Mouse (Mus musculus) forebrain, embryonic 15.5 days (tissue): ENCODE data around the gene Samd4. TPM values are rescaled to one million over a fixed set of nuclear protein-coding genes. Genes with fewer than 3 reads are reported as not detected.

Experiments used
- ATAC-seq: fragments of 200-750 bp; cut with Nextera tagmentation; replicated peaks from 2 replicates; pipeline ENCODE4 v1.8.0; 2017; ENCODE audit warnings: mild to moderate bottlenecking, moderate TSS enrichment, moderate library complexity
- H3K27ac ChIP-seq: fragments of 300-500 bp; sonication (generic); replicated peaks from 2 replicates; pipeline ENCODE4 v1.5.1; 2015; ENCODE audit warnings: mild to moderate bottlenecking, inconsistent platforms
- H3K27me3 ChIP-seq: fragments of 300-500 bp; sonication (generic); 2 replicates; pipeline ENCODE4 v1.6.1; 2015; ENCODE audit warnings: inconsistent platforms
- H3K36me3 ChIP-seq: fragments of 300-500 bp; sonication (generic); 2 replicates; pipeline ENCODE4 v1.6.1; 2015; ENCODE audit warnings: mild to moderate bottlenecking, inconsistent platforms
- H3K4me1 ChIP-seq: fragments of 300-500 bp; sonication (generic); 2 replicates; pipeline ENCODE4 v1.6.1; 2015; ENCODE audit warnings: inconsistent platforms
- H3K4me2 ChIP-seq: fragments of 300-500 bp; sonication (generic); replicated peaks from 2 replicates; pipeline ENCODE4 v1.6.1; 2015; ENCODE audit warnings: mild to moderate bottlenecking, inconsistent platforms
- H3K4me3 ChIP-seq: fragments of 300-500 bp; sonication (generic); 2 replicates; pipeline ENCODE4 v1.5.1; 2015; ENCODE audit warnings: mild to moderate bottlenecking, inconsistent platforms
- H3K9ac ChIP-seq: fragments of 300-500 bp; sonication (generic); replicated peaks from 2 replicates; pipeline ENCODE4 v1.6.1; 2015; ENCODE audit warnings: mild to moderate bottlenecking, inconsistent platforms
- H3K9me3 ChIP-seq: fragments of 300-500 bp; sonication (generic); 2 replicates; pipeline ENCODE4 v1.6.1; 2016; ENCODE audit warnings: inconsistent platforms
- WGBS: fragments of 180-500 bp; shearing (Covaris S2); methylation state at CpG from one replicate; pipeline ENCODE4 v1.1.7; 2015; ENCODE audit warnings: mixed read lengths; 5-methylcytosine and 5-hydroxymethylcytosine counted together
- polyA plus RNA-seq: library from polyadenylated mRNA; unstranded; fragments of >200 nt; fragmentation: Nextera tagmentation; extraction: Ambion mirVana; gene quantifications from 2 replicates; pipeline ENCODE4 v1.2.1, GENCODE M21; 2015

Gene Samd4
- polyA plus RNA-seq, 1 experiment from 2014 or later, result 4.6 TPM

DNA sequence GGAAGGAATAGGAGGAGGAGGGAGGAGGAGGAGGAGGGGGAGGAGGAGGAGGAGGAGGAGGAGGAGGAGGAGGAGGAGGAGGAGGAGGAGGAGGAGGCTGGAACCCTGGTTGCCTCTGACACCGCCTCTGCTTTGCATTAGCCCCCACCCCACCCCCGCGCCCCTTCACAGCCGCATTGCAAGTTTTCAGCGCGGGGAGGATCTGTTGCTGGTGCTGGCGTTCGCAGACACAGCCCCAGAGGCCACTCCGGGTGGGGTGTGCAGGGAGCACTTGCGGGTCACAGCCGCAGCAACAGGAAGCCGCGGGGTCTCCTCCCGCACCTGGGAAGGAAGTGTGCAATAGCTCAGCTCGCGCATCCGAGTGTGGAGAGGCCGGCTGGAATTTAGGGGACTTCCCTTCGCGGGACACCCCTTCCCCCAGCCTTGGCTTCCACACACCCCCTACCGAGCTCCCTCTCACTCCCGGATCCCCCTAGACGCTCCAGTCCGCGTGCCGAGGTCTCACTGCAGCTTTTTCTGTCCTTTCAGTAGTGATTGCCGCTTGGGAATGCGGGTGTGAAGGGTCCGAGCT is 1.3 kb downstream of the Samd4 start:
- Histone ChIP-seq H3K4me1 (peaks cover 29% of the 10 kb centered on the region), H3K9me3 (no peaks in the 10 kb centered on the region), H3K27me3 (0 out of 2 replicates have a peak, but pooled peaks cover 7% of the 10 kb centered on the region), H3K4me3 (peak overlapping the region; percentile 51), H3K9ac (peak overlapping the region; percentile 38), H3K27ac (peak overlapping the region; percentile 56), H3K36me3 (no peaks in the 10 kb centered on the region), H3K4me2 (peak overlapping the region; percentile 97)
- ATAC-seq, result peak; percentile 14
- WGBS, result 0% methylated on average over 28 of the region's 29 CpGs

DNA sequence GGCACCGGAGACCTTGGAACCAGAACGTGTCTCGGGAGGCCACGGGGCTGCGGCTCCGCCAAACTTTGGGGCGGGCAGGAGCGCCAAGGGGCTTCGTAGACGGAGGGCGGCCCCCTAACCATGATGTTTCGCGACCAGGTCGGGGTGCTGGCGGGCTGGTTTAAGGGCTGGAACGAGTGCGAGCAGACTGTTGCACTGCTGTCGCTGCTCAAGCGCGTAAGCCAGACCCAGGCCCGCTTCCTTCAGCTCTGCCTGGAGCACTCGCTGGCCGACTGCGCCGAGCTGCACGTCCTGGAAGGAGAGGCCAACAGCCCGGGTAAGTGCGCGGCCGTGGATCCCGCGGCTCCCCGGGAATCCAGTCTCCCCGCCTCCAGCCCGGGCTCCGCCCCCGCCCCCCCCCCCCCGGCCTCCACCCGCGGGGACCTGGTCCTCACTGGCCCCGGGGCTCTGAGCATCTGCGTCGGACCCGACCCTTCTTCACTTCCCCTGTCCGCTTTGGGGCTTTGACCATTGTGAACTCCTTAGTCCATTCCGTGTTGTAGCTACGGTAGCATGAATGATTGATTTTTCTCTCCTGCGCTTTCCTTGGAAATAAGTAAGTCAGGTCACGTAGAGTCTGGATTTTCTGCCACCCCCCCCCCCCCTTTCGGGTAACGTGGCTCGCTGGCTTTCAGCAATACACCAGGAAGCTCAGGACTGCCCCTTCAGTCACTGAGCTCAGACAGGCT is 2.2 kb downstream of the Samd4 start:
- H3K4me1 ChIP-seq, result peaks cover 29% of the 10 kb centered on the region
- H3K27me3 ChIP-seq, result 0 out of 2 replicates have a peak, but pooled peaks cover 3% of the 10 kb centered on the region
- WGBS, result under 1% methylated on average over 50 of the region's 52 CpGs
- no peaks in the 10 kb centered on the region for H3K9me3 ChIP-seq
- no peaks in the 10 kb centered on the region for H3K36me3 ChIP-seq
- H3K9ac ChIP-seq, result peak overlapping the region; percentile 38
- peak overlapping the region; percentile 51 for H3K4me3 ChIP-seq
- ATAC-seq, result peak; percentile 57
- peak overlapping the region; percentile 97 for H3K4me2 ChIP-seq
- H3K27ac ChIP-seq, result peak overlapping the region; percentile 56

DNA sequence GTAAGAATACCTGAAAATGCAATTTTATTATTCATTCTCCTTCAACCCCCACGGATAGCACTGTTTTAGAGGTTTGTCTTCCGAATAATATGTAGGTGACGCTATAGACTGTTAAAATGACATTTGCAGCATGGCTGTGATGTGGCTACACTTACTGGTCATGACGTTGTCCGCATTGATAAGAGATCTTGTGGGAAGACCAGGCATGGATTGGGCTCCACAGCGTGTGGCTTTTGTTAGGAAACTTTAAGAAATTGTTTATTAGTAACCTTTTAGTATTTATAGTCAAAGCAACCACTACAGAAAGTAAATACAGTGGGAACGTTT is 2.7 kb downstream of the Samd4 start:
- peak overlapping the region; percentile 38 for H3K9ac ChIP-seq
- H3K4me3 ChIP-seq, result peak overlapping the region; percentile 51
- peaks cover 29% of the 10 kb centered on the region for H3K4me1 ChIP-seq
- no peaks in the 10 kb centered on the region for H3K36me3 ChIP-seq
- ATAC-seq, result no peak
- peak overlapping the region; percentile 97 for H3K4me2 ChIP-seq
- peak overlapping the region; percentile 56 for H3K27ac ChIP-seq
- H3K9me3 ChIP-seq, result no peaks in the 10 kb centered on the region
- 0 out of 2 replicates have a peak, but pooled peaks cover 2% of the 10 kb centered on the region for H3K27me3 ChIP-seq
- WGBS, result 1% methylated on average over 7 of the region's 7 CpGs

DNA sequence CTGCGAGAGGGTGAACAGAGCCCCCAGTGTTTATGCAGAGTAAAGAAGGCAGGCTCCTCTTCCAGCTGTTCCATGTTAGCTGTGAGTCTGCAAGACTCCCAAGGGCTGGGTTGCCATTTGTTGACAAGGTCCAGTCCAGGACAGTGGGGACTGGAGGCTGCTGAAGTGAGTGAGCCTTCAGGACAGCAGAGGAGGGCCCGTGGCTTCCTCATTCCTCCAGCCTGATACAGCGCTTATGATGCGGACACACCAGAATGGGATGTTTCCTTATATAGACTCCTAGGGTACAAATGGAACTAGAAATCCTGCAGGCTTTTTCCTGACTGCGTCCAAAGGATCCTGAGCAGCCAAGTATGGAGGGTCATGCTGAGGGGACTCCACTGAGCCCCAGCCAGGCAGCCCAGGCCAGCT is 3.2 kb downstream of the Samd4 start:
- H3K36me3 ChIP-seq, result no peaks in the 10 kb centered on the region
- H3K9ac ChIP-seq, result no peak overlapping the region; the same call in 1 of the 2 replicates
- 35% methylated on average over 5 of the region's 5 CpGs for WGBS
- H3K4me1 ChIP-seq, result peaks cover 29% of the 10 kb centered on the region
- H3K4me3 ChIP-seq, result peak overlapping the region; percentile 51
- H3K9me3 ChIP-seq, result no peaks in the 10 kb centered on the region
- H3K27ac ChIP-seq, result peak overlapping the region; percentile 56
- ATAC-seq, result no peak
- 0 out of 2 replicates have a peak, but pooled peaks cover 2% of the 10 kb centered on the region for H3K27me3 ChIP-seq
- peak overlapping the region; percentile 97 for H3K4me2 ChIP-seq

DNA sequence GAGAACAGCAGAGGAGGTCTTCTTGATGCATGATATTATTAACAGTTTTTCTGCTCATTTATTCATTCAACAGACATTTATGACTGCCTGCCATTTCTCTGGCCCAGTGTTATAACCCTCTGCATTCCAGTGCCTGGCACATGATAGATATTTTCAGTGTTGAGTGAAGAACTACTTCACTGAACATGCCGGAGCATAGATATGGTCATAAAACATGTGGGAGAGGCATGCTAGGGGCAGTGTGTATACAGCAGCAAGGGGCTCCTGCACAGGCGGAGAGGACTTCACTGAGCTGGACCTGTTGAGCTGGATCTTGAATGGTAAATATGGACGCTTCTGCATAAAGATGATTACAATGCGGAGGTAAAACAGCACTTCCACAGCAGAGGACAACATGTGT is 6.4 kb downstream of the Samd4 start:
- Histone ChIP-seq H3K27ac (no peak overlapping the region), H3K9ac (no peak overlapping the region), H3K36me3 (no peaks in the 10 kb centered on the region), H3K4me3 (no peak overlapping the region), H3K27me3 (no peaks in the 10 kb centered on the region), H3K4me1 (peaks cover 12% of the 10 kb centered on the region), H3K9me3 (no peaks in the 10 kb centered on the region), H3K4me2 (no peak overlapping the region)
- ATAC-seq, result no peak
- WGBS, result 95% methylated on average over 4 of the region's 4 CpGs

DNA sequence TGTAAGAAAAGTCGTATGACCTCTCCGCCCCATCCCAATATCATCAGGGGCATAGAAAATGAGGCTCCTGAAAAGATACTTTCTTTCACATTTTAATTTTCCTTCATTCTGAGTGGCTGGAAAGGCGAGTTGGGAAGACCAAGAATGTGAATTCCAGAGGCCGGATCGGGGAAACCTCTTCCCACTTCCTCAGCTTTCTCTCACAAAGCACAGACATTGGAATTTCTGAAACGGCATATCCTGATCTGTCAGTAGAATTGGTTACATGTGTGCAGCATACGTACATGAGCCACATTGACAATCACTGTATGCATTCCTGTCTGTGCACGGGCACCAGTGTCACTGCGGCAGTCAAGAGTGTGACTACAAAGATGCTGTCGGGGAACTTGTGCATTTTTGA is 11.3 kb downstream of the Samd4 start:
- Histone ChIP-seq H3K4me1 (no peaks in the 10 kb centered on the region), H3K4me2 (no peak overlapping the region), H3K27me3 (no peaks in the 10 kb centered on the region), H3K9me3 (no peaks in the 10 kb centered on the region), H3K9ac (no peak overlapping the region), H3K27ac (no peak overlapping the region), H3K4me3 (no peak overlapping the region), H3K36me3 (no peaks in the 10 kb centered on the region)
- WGBS, result 93% methylated on average over 10 of the region's 10 CpGs
- no peak for ATAC-seq

DNA sequence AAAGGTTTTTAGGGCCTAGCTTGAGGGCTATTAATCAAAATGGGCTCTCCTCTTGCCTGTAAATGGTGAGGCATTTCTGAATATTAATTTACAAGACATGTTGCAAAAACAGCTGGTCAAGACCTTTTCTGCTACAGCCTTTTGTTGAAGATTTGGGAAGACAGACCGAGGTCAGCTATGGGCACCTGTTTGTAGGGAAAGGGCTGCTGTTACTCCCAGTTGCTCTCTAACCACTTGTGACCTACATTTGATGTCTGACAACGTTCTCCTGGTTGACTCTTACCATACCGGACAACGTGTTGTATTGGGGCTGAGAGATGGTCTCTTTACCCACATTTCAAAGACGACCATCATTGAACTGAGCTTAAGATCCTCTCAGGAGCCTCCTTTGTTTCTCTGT is 15.3 kb downstream of the Samd4 start:
- H3K4me3 ChIP-seq, result no peak overlapping the region
- H3K27ac ChIP-seq, result no peak overlapping the region
- no peaks in the 10 kb centered on the region for H3K9me3 ChIP-seq
- H3K9ac ChIP-seq, result no peak overlapping the region
- no peaks in the 10 kb centered on the region for H3K36me3 ChIP-seq
- no peak overlapping the region for H3K4me2 ChIP-seq
- H3K27me3 ChIP-seq, result no peaks in the 10 kb centered on the region
- ATAC-seq, result no peak
- WGBS, result 85% methylated on average over 5 of the region's 5 CpGs
- H3K4me1 ChIP-seq, result no peaks in the 10 kb centered on the region

DNA sequence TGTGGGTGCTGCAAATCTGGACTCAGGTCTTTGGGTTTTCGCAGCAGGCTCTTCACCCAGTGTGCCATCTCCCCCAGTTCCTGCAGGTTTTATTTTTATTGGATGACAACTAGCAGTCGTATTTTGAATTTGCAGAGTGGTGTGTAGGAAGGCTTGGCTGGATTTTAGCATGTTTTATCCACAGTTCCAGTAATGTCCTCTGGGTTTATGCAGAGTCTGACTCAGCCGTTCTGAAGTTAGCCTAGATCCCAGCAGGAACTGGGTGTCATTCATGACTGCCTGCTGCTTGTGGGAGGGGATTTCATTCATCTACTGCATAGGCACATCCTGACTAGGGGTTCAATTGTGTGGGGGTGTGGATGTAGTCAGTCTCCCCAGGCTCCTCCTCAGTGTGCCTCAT is 16.0 kb downstream of the Samd4 start:
- WGBS, result 65% methylated on average over 3 of the region's 3 CpGs
- H3K27me3 ChIP-seq, result no peaks in the 10 kb centered on the region
- H3K4me1 ChIP-seq, result no peaks in the 10 kb centered on the region
- no peak overlapping the region for H3K4me3 ChIP-seq
- H3K36me3 ChIP-seq, result no peaks in the 10 kb centered on the region
- H3K9me3 ChIP-seq, result no peaks in the 10 kb centered on the region
- ATAC-seq, result no peak
- H3K27ac ChIP-seq, result no peak overlapping the region
- no peak overlapping the region for H3K9ac ChIP-seq
- H3K4me2 ChIP-seq, result no peak overlapping the region

DNA sequence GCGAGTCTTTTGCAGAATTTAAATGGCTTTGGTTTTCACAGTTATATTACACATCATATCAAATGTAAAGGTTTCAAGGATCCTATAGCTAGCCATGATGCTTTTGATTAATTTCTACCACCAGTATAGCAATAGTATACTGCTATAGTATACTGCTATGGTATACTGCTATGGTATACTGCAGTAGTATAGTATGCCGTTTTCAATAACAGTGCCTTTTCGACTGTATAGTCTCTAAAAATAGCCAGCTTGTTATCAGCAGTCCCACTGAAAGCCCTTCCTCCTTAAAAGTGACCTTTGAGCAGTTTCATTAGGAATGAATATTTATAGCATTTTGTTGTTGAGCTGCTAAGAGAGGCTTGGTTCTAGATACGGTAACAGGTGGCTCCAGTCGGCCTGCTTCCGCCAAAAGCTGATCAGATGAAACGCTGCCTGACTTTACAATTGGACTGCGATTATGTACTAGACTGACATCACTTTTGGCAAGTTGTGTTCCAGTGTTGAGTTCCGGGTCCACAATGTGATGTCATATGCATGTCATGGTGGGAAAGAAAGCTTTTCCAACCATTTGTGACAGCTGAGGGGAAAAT is 19.9 kb downstream of the Samd4 start:
- Histone ChIP-seq H3K4me2 (no peak overlapping the region), H3K27ac (no peak overlapping the region), H3K36me3 (no peaks in the 10 kb centered on the region), H3K9ac (no peak overlapping the region), H3K4me3 (no peak overlapping the region), H3K9me3 (no peaks in the 10 kb centered on the region), H3K4me1 (no peaks in the 10 kb centered on the region), H3K27me3 (no peaks in the 10 kb centered on the region)
- ATAC-seq, result no peak
- 88% methylated on average over 9 of the region's 9 CpGs for WGBS

DNA sequence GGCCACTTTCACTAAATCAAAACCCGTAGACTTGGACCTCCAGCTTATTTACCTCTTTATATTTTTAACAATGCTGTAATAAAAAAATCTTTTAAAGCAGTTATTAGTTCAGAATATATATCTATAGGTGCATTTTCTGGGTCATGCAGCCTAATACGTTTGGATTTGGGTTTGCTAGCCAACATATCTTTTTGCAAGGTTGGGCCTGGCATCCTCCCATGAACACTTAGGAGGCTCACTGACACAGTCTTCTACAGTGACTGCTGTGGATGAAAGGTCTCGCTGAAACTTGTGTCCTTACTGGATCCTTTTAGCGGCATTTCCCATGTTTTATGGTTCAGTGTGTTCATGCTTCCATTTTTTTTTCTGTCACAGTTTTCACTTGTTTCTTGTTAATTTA is 21.6 kb downstream of the Samd4 start:
- Histone ChIP-seq H3K36me3 (no peaks in the 10 kb centered on the region), H3K4me3 (no peak overlapping the region), H3K4me1 (no peaks in the 10 kb centered on the region), H3K4me2 (no peak overlapping the region), H3K27me3 (no peaks in the 10 kb centered on the region), H3K9ac (no peak overlapping the region), H3K9me3 (no peaks in the 10 kb centered on the region), H3K27ac (no peak overlapping the region)
- no peak for ATAC-seq
- WGBS, result 94% methylated on average over 4 of the region's 4 CpGs

DNA sequence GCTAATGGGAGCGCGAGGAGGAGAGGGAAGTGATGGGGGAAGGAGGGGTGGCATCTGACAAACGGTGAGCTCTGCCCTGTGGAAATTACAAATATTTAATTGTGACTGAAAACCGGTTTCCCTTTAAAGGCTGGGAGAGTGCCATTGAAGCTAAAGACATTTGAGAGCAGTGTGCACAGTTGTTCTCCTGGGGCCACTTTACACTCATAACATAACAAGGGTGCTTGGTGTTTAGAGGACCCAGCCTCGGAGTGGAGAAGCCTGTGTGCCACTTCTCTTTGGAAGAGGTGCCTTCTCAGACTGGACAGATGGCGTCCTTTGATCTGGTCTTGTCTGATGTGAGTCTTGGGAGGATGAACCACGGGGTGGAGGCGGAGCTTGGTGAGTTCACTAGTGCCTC is 26.2 kb downstream of the Samd4 start:
- H3K36me3 ChIP-seq, result no peaks in the 10 kb centered on the region
- H3K4me2 ChIP-seq, result no peak overlapping the region
- WGBS, result 84% methylated on average over 8 of the region's 8 CpGs
- 0 out of 2 replicates have a peak, but pooled peaks cover under 1% of the 10 kb centered on the region for H3K4me1 ChIP-seq
- H3K9ac ChIP-seq, result no peak overlapping the region
- ATAC-seq, result no peak
- no peaks in the 10 kb centered on the region for H3K9me3 ChIP-seq
- H3K27ac ChIP-seq, result no peak overlapping the region
- no peak overlapping the region for H3K4me3 ChIP-seq
- no peaks in the 10 kb centered on the region for H3K27me3 ChIP-seq

DNA sequence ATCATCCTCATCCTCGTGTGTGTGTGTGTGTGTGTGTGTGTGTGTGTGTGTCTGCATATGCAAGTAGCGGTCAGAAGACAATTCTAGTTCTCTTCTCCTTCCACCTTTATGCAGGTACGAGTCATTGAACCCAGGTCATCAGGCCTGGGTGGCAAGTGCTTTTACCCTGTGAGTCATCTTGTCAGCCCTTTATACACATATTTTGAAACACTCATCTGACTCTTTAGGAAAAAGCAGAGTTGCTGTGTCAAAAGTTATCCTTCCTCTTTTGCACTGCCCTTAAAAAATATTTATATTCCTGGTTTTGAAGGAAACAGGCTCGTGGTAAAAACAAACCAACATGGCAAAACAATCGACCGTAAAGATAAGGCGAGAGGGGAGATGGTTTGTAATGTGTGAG is 29.8 kb downstream of the Samd4 start:
- 0 out of 2 replicates have a peak, but pooled peaks cover 7% of the 10 kb centered on the region for H3K4me1 ChIP-seq
- no peak for ATAC-seq
- no peaks in the 10 kb centered on the region for H3K9me3 ChIP-seq
- no peaks in the 10 kb centered on the region for H3K36me3 ChIP-seq
- H3K27me3 ChIP-seq, result no peaks in the 10 kb centered on the region
- 88% methylated on average over 7 of the region's 7 CpGs for WGBS
- no peak overlapping the region for H3K4me2 ChIP-seq
- H3K9ac ChIP-seq, result no peak overlapping the region
- no peak overlapping the region for H3K27ac ChIP-seq
- no peak overlapping the region for H3K4me3 ChIP-seq
